Mouse (Mus musculus) G1E (cell line): ENCODE measurements at regions not wholly inside any gene's neighbourhood (a gene's known extent, or its start where the extent isn't known, plus 50 kb on each side); places are given as distances from the start of the nearest gene placed in this dataset.

ENCODE experiments used
- CTCF ChIP-seq: IDR thresholded peaks from 2 replicates; pipeline ENCODE4 v1.5.1; 2012; ENCODE audit warnings: low read depth, low read length, inconsistent platforms, mixed read lengths
- TAL1 ChIP-seq: conservative IDR thresholded peaks from 2 replicates; pipeline ENCODE4 v1.6.1; 2012; ENCODE audit warnings: low read depth, low read length, inconsistent platforms, mixed read lengths

DNA sequence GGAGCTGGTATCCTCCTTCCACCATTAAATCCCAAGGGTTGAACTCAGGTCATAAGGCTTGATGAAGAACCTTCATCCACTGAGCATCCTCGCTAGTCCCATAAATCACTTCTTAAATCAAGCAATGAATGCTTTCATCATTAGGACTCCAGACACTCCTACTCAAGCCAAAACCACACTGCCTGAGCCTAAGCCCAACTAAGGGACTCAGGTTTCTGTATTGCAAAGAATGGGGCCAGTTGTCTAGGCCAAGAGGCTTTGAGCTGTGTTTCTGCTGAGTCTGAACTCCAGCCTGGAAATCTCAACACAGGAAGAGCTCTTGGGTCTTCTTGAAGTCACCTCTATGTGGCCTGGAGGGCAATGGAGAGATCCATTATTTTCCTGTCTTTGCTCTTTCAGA lies 138.4 kb upstream of the Spdye4c start:
- no peak for TF ChIP-seq CTCF
- no peak for TF ChIP-seq TAL1
